Comparison of ENCODE assay signal across 31 mouse cellular contexts in the genomic region with DNA sequence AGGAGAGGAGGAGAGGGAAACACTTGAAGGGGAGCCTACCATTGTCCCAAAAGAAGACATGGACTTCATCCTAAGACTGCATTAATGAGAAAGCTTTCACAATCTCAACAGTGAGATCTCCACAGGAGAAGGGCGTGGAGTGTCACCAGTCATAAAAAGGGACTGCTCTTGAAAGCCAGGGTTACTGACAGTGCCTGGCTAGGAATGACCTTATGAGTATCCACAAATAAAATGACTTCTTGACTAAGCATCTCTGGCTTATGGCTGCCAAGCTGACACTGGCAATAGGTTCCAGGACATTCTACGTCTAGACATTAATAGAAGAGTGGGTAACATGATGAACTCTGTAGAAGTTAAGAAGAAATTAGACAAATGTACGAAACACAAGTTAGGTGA. TPM values are rescaled to one million over a fixed set of nuclear protein-coding genes. Genes with fewer than 3 reads are reported as not detected.
DNase-seq lines count a peak whose midpoint lies in the region; ATAC-seq and TF ChIP-seq lines count a peak whose summit lies in the region.
"Had no signal": no experiment of that assay in that cellular context is flagged by ENCODE, and none has a peak within 500 bp of the region (broad histone marks: within the 10 kb centered on the region; RNA-seq: fewer than 3 reads in every experiment).

No protein-coding gene starts in this region.

- no peaks in the 10 kb centered on the region for H3K9me3 ChIP-seq in liver, embryonic 13.5 days (replicated peaks)
- no peaks in the 10 kb centered on the region for H3K9me3 ChIP-seq in liver, embryonic 11.5 days (ENCODE audit: control insufficient read depth, low read length)
- H3K9me3 ChIP-seq in forebrain, embryonic 11.5 days (ENCODE audit: control insufficient read depth, low read length), result no peaks in the 10 kb centered on the region
- H3K9me3 ChIP-seq: embryonic facial prominence, embryonic 10.5 days; embryonic facial prominence, embryonic 15.5 days; heart, embryonic 10.5 days; heart, embryonic 15.5 days; hindbrain, embryonic 13.5 days; limb, embryonic 12.5 days; megakaryocyte, embryonic 14.5 days; midbrain, embryonic 12.5 days; neural tube, embryonic 12.5 days had no signal

- peak; percentile 41 for DNase-seq in gastrocnemius, postnatal 25 days
- DNase-seq in gastrocnemius, postnatal 14 days, result no peak
- no peak for DNase-seq in liver, embryonic 13.5 days
- DNase-seq in liver, embryonic 11.5 days (ENCODE audit: low spot score), result no peak
- DNase-seq in skeletal muscle tissue, adult 2 months (ENCODE audit: low read depth, low spot score), result peak; percentile 79
- no peak for DNase-seq in layer of hippocampus, adult 2 months (ENCODE audit: low spot score in 2 of 2)
- DNase-seq in forebrain, embryonic 11.5 days (ENCODE audit: low spot score), result no peak
- DNase-seq: B cell, adult 2 months; cerebellum, adult 8-10 months; cerebellum, postnatal 25 days; kidney, adult 11 months; lung, adult 18-20 months; lung, postnatal 4 days; right cerebral cortex, adult 18-20 months; thymus, adult 18-20 months; thymus, postnatal 36 days had no signal

- H3K27me3 ChIP-seq in liver, embryonic 13.5 days, result no peaks in the 10 kb centered on the region
- no peaks in the 10 kb centered on the region for H3K27me3 ChIP-seq in liver, embryonic 11.5 days (replicated peaks; ENCODE audit: control insufficient read depth, insufficient read depth, low read length)
- no peaks in the 10 kb centered on the region for H3K27me3 ChIP-seq in forebrain, embryonic 11.5 days (ENCODE audit: control insufficient read depth, insufficient read depth, low read length)
- H3K27me3 ChIP-seq: embryonic facial prominence, embryonic 15.5 days; heart, embryonic 15.5 days; hindbrain, embryonic 13.5 days; limb, embryonic 12.5 days; megakaryocyte, embryonic 14.5 days; neural tube, embryonic 12.5 days had no signal

- TF ChIP-seq CTCF in layer of hippocampus, adult 2 months (conservative IDR thresholded peaks at IDR 0.05), result no peak

- peaks cover 72% of the 10 kb centered on the region for H3K4me1 ChIP-seq in liver, embryonic 13.5 days (replicated peaks)
- peaks cover 40% of the 10 kb centered on the region for H3K4me1 ChIP-seq in liver, embryonic 11.5 days (replicated peaks; ENCODE audit: control insufficient read depth, insufficient read depth, low read length)
- H3K4me1 ChIP-seq in forebrain, embryonic 11.5 days (replicated peaks; ENCODE audit: control insufficient read depth, insufficient read depth, low read length), result peaks cover 8% of the 10 kb centered on the region

- WGBS in liver, embryonic 13.5 days (ENCODE audit: insufficient replicate concordance), result 80% methylated on average over 3 of the region's 3 CpGs
- 88% methylated on average over 3 of the region's 3 CpGs for WGBS in liver, embryonic 11.5 days
- WGBS in forebrain, embryonic 11.5 days, result 89% methylated on average over 3 of the region's 3 CpGs

- no peak overlapping the region for H3K4me3 ChIP-seq in liver, embryonic 13.5 days (replicated peaks)
- H3K4me3 ChIP-seq in liver, embryonic 11.5 days (ENCODE audit: low read depth, low read length), result no peak overlapping the region
- no peak overlapping the region for H3K4me3 ChIP-seq in layer of hippocampus, adult 2 months
- H3K4me3 ChIP-seq in forebrain, embryonic 11.5 days (ENCODE audit: low read depth, low read length), result no peak overlapping the region
- H3K4me3 ChIP-seq: embryonic facial prominence, embryonic 10.5 days; embryonic facial prominence, embryonic 15.5 days; heart, embryonic 10.5 days; heart, embryonic 15.5 days; hindbrain, embryonic 13.5 days; left cerebral cortex, adult 2 months; limb, embryonic 12.5 days; midbrain, embryonic 12.5 days; myocyte; neural tube, embryonic 12.5 days had no signal

- no peak for ATAC-seq in liver, embryonic 13.5 days (ENCODE audit: low read depth)
- ATAC-seq in liver, embryonic 11.5 days (replicated peaks; ENCODE audit: low FRiP score), result no peak
- 0 out of 2 replicates have a peak, but pooled peaks have one; percentile 3 for ATAC-seq in granulocyte monocyte progenitor cell, adult 5-6 weeks (replicated peaks; ENCODE audit: poor library complexity, severe bottlenecking)
- no peak for ATAC-seq in forebrain, embryonic 11.5 days (replicated peaks; ENCODE audit: low FRiP score)
- ATAC-seq: forebrain, embryonic 14.5 days; lung, postnatal 0 days had no signal

- H3K27ac ChIP-seq in liver, embryonic 13.5 days, result peak overlapping the region; percentile 78
- H3K27ac ChIP-seq in liver, embryonic 11.5 days (ENCODE audit: low read depth, low read length), result no peak overlapping the region
- H3K27ac ChIP-seq in layer of hippocampus, adult 2 months, result no peak overlapping the region
- no peak overlapping the region for H3K27ac ChIP-seq in forebrain, embryonic 11.5 days (ENCODE audit: low read depth, low read length)
- H3K27ac ChIP-seq: embryonic facial prominence, embryonic 10.5 days; embryonic facial prominence, embryonic 15.5 days; heart, embryonic 10.5 days; heart, embryonic 15.5 days; hindbrain, embryonic 13.5 days; left cerebral cortex, adult 2 months; limb, embryonic 12.5 days; midbrain, embryonic 12.5 days; neural tube, embryonic 12.5 days; stomach, postnatal 0 days had no signal

- 0 out of 2 replicates have a peak overlapping the region, but pooled peaks have one; percentile 8 for H3K4me2 ChIP-seq in liver, embryonic 13.5 days
- H3K4me2 ChIP-seq in liver, embryonic 11.5 days, result no peak overlapping the region
- no peak overlapping the region for H3K4me2 ChIP-seq in forebrain, embryonic 11.5 days (ENCODE audit: low read depth, low read length, severe bottlenecking)
- H3K4me2 ChIP-seq: embryonic facial prominence, embryonic 15.5 days; heart, embryonic 15.5 days; hindbrain, embryonic 13.5 days; limb, embryonic 12.5 days; midbrain, embryonic 12.5 days; neural tube, embryonic 12.5 days had no signal

- peak overlapping the region; percentile 61 for H3K9ac ChIP-seq in liver, embryonic 13.5 days
- H3K9ac ChIP-seq in liver, embryonic 11.5 days (ENCODE audit: low read depth, low read length), result no peak overlapping the region
- H3K9ac ChIP-seq in forebrain, embryonic 11.5 days (ENCODE audit: low read length), result no peak overlapping the region
- H3K9ac ChIP-seq: embryonic facial prominence, embryonic 15.5 days; heart, embryonic 15.5 days; hindbrain, embryonic 13.5 days; limb, embryonic 12.5 days; midbrain, embryonic 12.5 days; neural tube, embryonic 12.5 days had no signal

- H3K36me3 ChIP-seq in liver, embryonic 13.5 days, result peaks cover 11% of the 10 kb centered on the region; the same call in 1 of the 2 replicates
- H3K36me3 ChIP-seq in liver, embryonic 11.5 days (ENCODE audit: control insufficient read depth, insufficient read depth, low read length), result no peaks in the 10 kb centered on the region
- no peaks in the 10 kb centered on the region; the same call in 1 of the 2 replicates for H3K36me3 ChIP-seq in forebrain, embryonic 11.5 days (ENCODE audit: control insufficient read depth, insufficient read depth, low read length)
- H3K36me3 ChIP-seq: embryonic facial prominence, embryonic 15.5 days; heart, embryonic 15.5 days; hindbrain, embryonic 13.5 days; midbrain, embryonic 12.5 days; neural tube, embryonic 12.5 days had no signal

- intact Hi-C loops in gastrocnemius, postnatal 14 days (cut with DNase I; ENCODE audit: low total_unique reads), result no loop called here

RNA-seq across cellular contexts. Expression of a gene that starts 48.3 kb away (rescaled TPM):
- total RNA-seq in gastrocnemius, postnatal 25 days (2021), result 10 to 100 TPM; 19.2 to 39.4 TPM
- total RNA-seq in gastrocnemius, postnatal 14 days (2021), result 10 to 100 TPM; 36.7 to 37.0 TPM
- 20.2 and 20.4 TPM in 2 replicates for polyA plus RNA-seq in liver, embryonic 13.5 days (2015; fragmentation: Nextera tagmentation; extraction: Ambion mirVana)
- 35.0 and 37.3 TPM in 2 replicates for polyA plus RNA-seq in liver, embryonic 11.5 days (2014; fragmentation: Nextera tagmentation; extraction: Ambion mirVana)
- 20.2 and 21.0 TPM in 2 replicates for total RNA-seq in granulocyte monocyte progenitor cell, adult 5-6 weeks (2014; fragmentation: Nextera tagmentation)
- total RNA-seq in granulocyte monocyte progenitor cell, adult 5-6 weeks (2017), result 10.3 and 11.7 TPM in 2 replicates
- 10 to 100 TPM; 56.1 to 60.0 TPM for total RNA-seq in layer of hippocampus, adult 2 months (2021)
- 29.4 and 30.6 TPM in 2 replicates for polyA plus RNA-seq in forebrain, embryonic 11.5 days (2014; fragmentation: Nextera tagmentation; extraction: Ambion mirVana)

Comparison
In these comparisons a context has a peak if more than half of its experiments do, and no peak if none do; other contexts are left out.
1. DNase-seq: peak in gastrocnemius, postnatal 25 days (single experiment) and skeletal muscle tissue, adult 2 months (single experiment); none in gastrocnemius, postnatal 14 days (single experiment), liver, embryonic 13.5 days (single experiment), liver, embryonic 11.5 days (single experiment), layer of hippocampus, adult 2 months (0 of 2) and forebrain, embryonic 11.5 days (single experiment).